Mouse (Mus musculus): ENCODE results near the gene Snrk. TPM values are rescaled to one million over a fixed set of nuclear protein-coding genes. Genes with fewer than 3 reads are reported as not detected.

Gene Snrk
- polyA plus RNA-seq, 1 experiment from 2014 or later = 34.1 TPM

- H3K9ac ChIP-seq (ENCODE audit: low read depth, low read length) = no peak overlapping the region
- H3K4me3 ChIP-seq (ENCODE audit: low read depth, low read length) = no peak overlapping the region
- no peaks in the 10 kb centered on the region for H3K9me3 ChIP-seq (ENCODE audit: control insufficient read depth, low read length)
- H3K4me2 ChIP-seq = no peak overlapping the region
- 76% methylated on average over 4 of the region's 4 CpGs for WGBS
- ATAC-seq (replicated peaks; ENCODE audit: low FRiP score) = no peak
- no peak for DNase-seq (ENCODE audit: low spot score)
- H3K27me3 ChIP-seq (replicated peaks; ENCODE audit: control insufficient read depth, insufficient read depth, low read length) = 0 out of 2 replicates have a peak, but pooled peaks cover 2% of the 10 kb centered on the region
- no peaks in the 10 kb centered on the region for H3K36me3 ChIP-seq (ENCODE audit: control insufficient read depth, insufficient read depth, low read length)
- H3K27ac ChIP-seq (ENCODE audit: low read depth, low read length) = no peak overlapping the region
- H3K4me1 ChIP-seq (replicated peaks; ENCODE audit: control insufficient read depth, insufficient read depth, low read length) = peaks cover 9% of the 10 kb centered on the region
Observed at GRCm38 (mm10) chr9:122101196-122101595, 15.9 kb upstream of the Snrk start.

- peak overlapping the region; percentile 41; the same call in 1 of the 2 replicates for H3K27ac ChIP-seq (ENCODE audit: low read depth, low read length)
- no peaks in the 10 kb centered on the region for H3K36me3 ChIP-seq (ENCODE audit: control insufficient read depth, insufficient read depth, low read length)
- 0 out of 2 replicates have a peak, but pooled peaks cover 2% of the 10 kb centered on the region for H3K27me3 ChIP-seq (replicated peaks; ENCODE audit: control insufficient read depth, insufficient read depth, low read length)
- WGBS = 34% methylated on average over 9 of the region's 9 CpGs
- H3K4me1 ChIP-seq (replicated peaks; ENCODE audit: control insufficient read depth, insufficient read depth, low read length) = peaks cover 9% of the 10 kb centered on the region
- H3K9ac ChIP-seq (ENCODE audit: low read depth, low read length) = no peak overlapping the region
- DNase-seq (ENCODE audit: low spot score) (no peak), ATAC-seq (replicated peaks; ENCODE audit: low FRiP score) (peak; percentile 99)
- peak overlapping the region; percentile 16 for H3K4me2 ChIP-seq
- H3K9me3 ChIP-seq (ENCODE audit: control insufficient read depth, low read length) = no peaks in the 10 kb centered on the region
- H3K4me3 ChIP-seq (ENCODE audit: low read depth, low read length) = no peak overlapping the region
Observed at GRCm38 (mm10) chr9:122103550-122104284, 13.3 kb upstream of the Snrk start.

- H3K4me2 ChIP-seq = peak overlapping the region; percentile 16; the same call in 1 of the 2 replicates
- H3K4me3 ChIP-seq (ENCODE audit: low read depth, low read length) = no peak overlapping the region
- peaks cover 9% of the 10 kb centered on the region for H3K4me1 ChIP-seq (replicated peaks; ENCODE audit: control insufficient read depth, insufficient read depth, low read length)
- no peaks in the 10 kb centered on the region for H3K36me3 ChIP-seq (ENCODE audit: control insufficient read depth, insufficient read depth, low read length)
- H3K9me3 ChIP-seq (ENCODE audit: control insufficient read depth, low read length) = no peaks in the 10 kb centered on the region
- H3K27ac ChIP-seq (ENCODE audit: low read depth, low read length) = no peak overlapping the region
- H3K27me3 ChIP-seq (replicated peaks; ENCODE audit: control insufficient read depth, insufficient read depth, low read length) = 0 out of 2 replicates have a peak, but pooled peaks cover 2% of the 10 kb centered on the region
- DNase-seq (ENCODE audit: low spot score) (no peak), ATAC-seq (replicated peaks; ENCODE audit: low FRiP score) (no peak)
- H3K9ac ChIP-seq (ENCODE audit: low read depth, low read length) = no peak overlapping the region
- WGBS = 51% methylated on average over 7 of the region's 7 CpGs
Observed at GRCm38 (mm10) chr9:122104285-122104829, 12.7 kb upstream of the Snrk start.

- WGBS = 63% methylated on average over 7 of the region's 7 CpGs
- no peaks in the 10 kb centered on the region for H3K9me3 ChIP-seq (ENCODE audit: control insufficient read depth, low read length)
- no peaks in the 10 kb centered on the region for H3K27me3 ChIP-seq (replicated peaks; ENCODE audit: control insufficient read depth, insufficient read depth, low read length)
- H3K4me2 ChIP-seq = no peak overlapping the region
- no peak overlapping the region for H3K4me3 ChIP-seq (ENCODE audit: low read depth, low read length)
- H3K4me1 ChIP-seq (replicated peaks; ENCODE audit: control insufficient read depth, insufficient read depth, low read length) = peaks cover 9% of the 10 kb centered on the region
- DNase-seq (ENCODE audit: low spot score) (no peak), ATAC-seq (replicated peaks; ENCODE audit: low FRiP score) (no peak)
- no peak overlapping the region for H3K27ac ChIP-seq (ENCODE audit: low read depth, low read length)
- H3K36me3 ChIP-seq (ENCODE audit: control insufficient read depth, insufficient read depth, low read length) = no peaks in the 10 kb centered on the region
- H3K9ac ChIP-seq (ENCODE audit: low read depth, low read length) = no peak overlapping the region
Observed at GRCm38 (mm10) chr9:122107701-122108375, 9.2 kb upstream of the Snrk start.

GRCm38 (mm10) chr9:122109553-122110225 lies 7.4 kb upstream of the Snrk start:
- ATAC-seq (replicated peaks; ENCODE audit: low FRiP score) (no peak), DNase-seq (ENCODE audit: low spot score) (peak; percentile 25)
- no peaks in the 10 kb centered on the region for H3K27me3 ChIP-seq (replicated peaks; ENCODE audit: control insufficient read depth, insufficient read depth, low read length)
- H3K4me1 ChIP-seq (replicated peaks; ENCODE audit: control insufficient read depth, insufficient read depth, low read length) = no peaks in the 10 kb centered on the region
- no peak overlapping the region for H3K4me2 ChIP-seq
- H3K9me3 ChIP-seq (ENCODE audit: control insufficient read depth, low read length) = no peaks in the 10 kb centered on the region
- no peaks in the 10 kb centered on the region for H3K36me3 ChIP-seq (ENCODE audit: control insufficient read depth, insufficient read depth, low read length)
- no peak overlapping the region for H3K9ac ChIP-seq (ENCODE audit: low read depth, low read length)
- H3K4me3 ChIP-seq (ENCODE audit: low read depth, low read length) = no peak overlapping the region
- H3K27ac ChIP-seq (ENCODE audit: low read depth, low read length) = no peak overlapping the region
- WGBS = 65% methylated on average over 8 of the region's 8 CpGs

GRCm38 (mm10) chr9:122110508-122110907 lies 6.6 kb upstream of the Snrk start:
- 85% methylated on average over 6 of the region's 6 CpGs for WGBS
- ATAC-seq (replicated peaks; ENCODE audit: low FRiP score) (no peak), DNase-seq (ENCODE audit: low spot score) (peak; percentile 6)
- Histone ChIP-seq H3K9ac (ENCODE audit: low read depth, low read length) (no peak overlapping the region), H3K4me1 (replicated peaks; ENCODE audit: control insufficient read depth, insufficient read depth, low read length) (no peaks in the 10 kb centered on the region), H3K4me2 (no peak overlapping the region), H3K27me3 (replicated peaks; ENCODE audit: control insufficient read depth, insufficient read depth, low read length) (no peaks in the 10 kb centered on the region), H3K9me3 (ENCODE audit: control insufficient read depth, low read length) (no peaks in the 10 kb centered on the region), H3K27ac (ENCODE audit: low read depth, low read length) (no peak overlapping the region), H3K36me3 (ENCODE audit: control insufficient read depth, insufficient read depth, low read length) (no peaks in the 10 kb centered on the region), H3K4me3 (ENCODE audit: low read depth, low read length) (no peak overlapping the region)

GRCm38 (mm10) chr9:122110921-122111320 lies 6.1 kb upstream of the Snrk start:
- Histone ChIP-seq H3K4me1 (replicated peaks; ENCODE audit: control insufficient read depth, insufficient read depth, low read length) (no peaks in the 10 kb centered on the region), H3K4me2 (no peak overlapping the region), H3K9ac (ENCODE audit: low read depth, low read length) (no peak overlapping the region), H3K36me3 (ENCODE audit: control insufficient read depth, insufficient read depth, low read length) (no peaks in the 10 kb centered on the region), H3K27ac (ENCODE audit: low read depth, low read length) (no peak overlapping the region), H3K4me3 (ENCODE audit: low read depth, low read length) (no peak overlapping the region), H3K9me3 (ENCODE audit: control insufficient read depth, low read length) (no peaks in the 10 kb centered on the region), H3K27me3 (replicated peaks; ENCODE audit: control insufficient read depth, insufficient read depth, low read length) (no peaks in the 10 kb centered on the region)
- DNase-seq (ENCODE audit: low spot score) (peak; percentile 15), ATAC-seq (replicated peaks; ENCODE audit: low FRiP score) (no peak)
- WGBS = 83% methylated on average over 5 of the region's 5 CpGs

GRCm38 (mm10) chr9:122115552-122115951 lies 1.5 kb upstream of the Snrk start:
- H3K36me3 ChIP-seq (ENCODE audit: control insufficient read depth, insufficient read depth, low read length) = no peaks in the 10 kb centered on the region
- H3K27ac ChIP-seq (ENCODE audit: low read depth, low read length) = no peak overlapping the region

More at GRCm38 (mm10) chr9:122115552-122115951, 1.5 kb upstream of the Snrk start:
- Histone ChIP-seq H3K9me3 (ENCODE audit: control insufficient read depth, low read length) (no peaks in the 10 kb centered on the region), H3K4me1 (replicated peaks; ENCODE audit: control insufficient read depth, insufficient read depth, low read length) (peaks cover 7% of the 10 kb centered on the region), H3K9ac (ENCODE audit: low read depth, low read length) (no peak overlapping the region), H3K27me3 (replicated peaks; ENCODE audit: control insufficient read depth, insufficient read depth, low read length) (no peaks in the 10 kb centered on the region), H3K4me3 (ENCODE audit: low read depth, low read length) (no peak overlapping the region), H3K4me2 (no peak overlapping the region)
- WGBS = 50% methylated on average over 4 of the region's 4 CpGs
- ATAC-seq (replicated peaks; ENCODE audit: low FRiP score) = no peak
- peak; percentile 28 for DNase-seq (ENCODE audit: low spot score)

Data from liver, embryonic 11.5 days (tissue).